ENCODE assay signal across 8 mouse cellular contexts in genomic region chr4:96696614-96697360, GRCm38 (mm10). TPM values are rescaled to one million over a fixed set of nuclear protein-coding genes. Genes with fewer than 3 reads are reported as not detected.
DNase-seq lines count a peak whose midpoint lies in the region; ATAC-seq and TF ChIP-seq lines count a peak whose summit lies in the region.

No protein-coding gene starts in this region.

- H3K36me3 ChIP-seq in heart, embryonic 13.5 days: no peaks in the 10 kb centered on the region
- no peaks in the 10 kb centered on the region for H3K36me3 ChIP-seq in heart, embryonic 11.5 days (ENCODE audit: control insufficient read depth, insufficient read depth, low read length)
- H3K36me3 ChIP-seq in intestine, embryonic 16.5 days (ENCODE audit: control insufficient read depth, insufficient read depth, low read length): no peaks in the 10 kb centered on the region
- H3K36me3 ChIP-seq in limb, embryonic 10.5 days: no peaks in the 10 kb centered on the region
- H3K36me3 ChIP-seq in midbrain, postnatal 0 days (ENCODE audit: insufficient read depth, low read length): no peaks in the 10 kb centered on the region

- no peak overlapping the region for H3K4me3 ChIP-seq in heart, embryonic 13.5 days
- no peak overlapping the region for H3K4me3 ChIP-seq in heart, embryonic 11.5 days (ENCODE audit: low read depth, low read length)
- no peak overlapping the region for H3K4me3 ChIP-seq in cerebellum, adult 2 months (replicated peaks; ENCODE audit: insufficient read depth, low read depth, low read length)
- H3K4me3 ChIP-seq in intestine, embryonic 16.5 days (ENCODE audit: low read length): no peak overlapping the region
- H3K4me3 ChIP-seq in limb, embryonic 10.5 days: no peak overlapping the region
- H3K4me3 ChIP-seq in midbrain, postnatal 0 days (ENCODE audit: low read depth, low read length): no peak overlapping the region

- no peaks in the 10 kb centered on the region for H3K27me3 ChIP-seq in heart, embryonic 13.5 days (replicated peaks)
- H3K27me3 ChIP-seq in heart, embryonic 11.5 days (ENCODE audit: control insufficient read depth, insufficient read depth, low read length): no peaks in the 10 kb centered on the region
- H3K27me3 ChIP-seq in cerebellum, adult 2 months (ENCODE audit: control insufficient read depth, insufficient read depth, low read length): no peaks in the 10 kb centered on the region; the same call in 1 of the 2 replicates
- no peaks in the 10 kb centered on the region for H3K27me3 ChIP-seq in intestine, embryonic 16.5 days (replicated peaks; ENCODE audit: control insufficient read depth, insufficient read depth, low read length)
- no peaks in the 10 kb centered on the region for H3K27me3 ChIP-seq in limb, embryonic 10.5 days (ENCODE audit: low read depth, poor library complexity, severe bottlenecking)
- H3K27me3 ChIP-seq in midbrain, postnatal 0 days (ENCODE audit: insufficient read depth, low read length): no peaks in the 10 kb centered on the region

- no peak for TF ChIP-seq POLR2A in cerebellum, adult 2 months (IDR thresholded peaks at IDR 0.05; ENCODE audit: borderline replicate concordance, insufficient read depth, low read length)

- no peak for ATAC-seq in heart, embryonic 13.5 days (ENCODE audit: extremely low read depth, insufficient number of reproducible peaks, low FRiP score, low TSS enrichment)
- no peak for ATAC-seq in heart, embryonic 11.5 days (replicated peaks; ENCODE audit: insufficient number of reproducible peaks, low FRiP score, low TSS enrichment)
- peak; percentile 55; the same call in 1 of the 2 replicates for ATAC-seq in intestine, embryonic 16.5 days
- ATAC-seq in midbrain, postnatal 0 days (ENCODE audit: low FRiP score): peak; percentile 84

- 36% methylated on average over 13 of the region's 13 CpGs for WGBS in heart, embryonic 13.5 days
- WGBS in heart, embryonic 11.5 days (ENCODE audit: insufficient replicate concordance): 39% methylated on average over 13 of the region's 13 CpGs
- 14% methylated on average over 13 of the region's 13 CpGs for WGBS in cerebellum, adult 2 months
- 36% methylated on average over 13 of the region's 13 CpGs for WGBS in intestine, embryonic 16.5 days
- 49% methylated on average over 13 of the region's 13 CpGs for WGBS in limb, embryonic 10.5 days
- 33% methylated on average over 13 of the region's 13 CpGs for WGBS in midbrain, postnatal 0 days

- TF ChIP-seq CTCF in cerebellum, adult 2 months (IDR thresholded peaks at IDR 0.05; ENCODE audit: borderline replicate concordance, insufficient read depth, low read depth, low read length): peak; percentile 74
- peak; percentile 92 for TF ChIP-seq CTCF in midbrain, postnatal 0 days (IDR thresholded peaks at IDR 0.05)

- no peak overlapping the region for H3K9ac ChIP-seq in heart, embryonic 13.5 days
- no peak overlapping the region for H3K9ac ChIP-seq in heart, embryonic 11.5 days (ENCODE audit: low read depth, low read length)
- H3K9ac ChIP-seq in intestine, embryonic 16.5 days (ENCODE audit: low read depth, low read length): no peak overlapping the region
- no peak overlapping the region for H3K9ac ChIP-seq in midbrain, postnatal 0 days (replicated peaks; ENCODE audit: low read length, poor library complexity, severe bottlenecking)

- peaks cover 6% of the 10 kb centered on the region for H3K4me1 ChIP-seq in heart, embryonic 13.5 days
- H3K4me1 ChIP-seq in heart, embryonic 11.5 days (ENCODE audit: control insufficient read depth, insufficient read depth, low read length): no peaks in the 10 kb centered on the region
- H3K4me1 ChIP-seq in cerebellum, adult 2 months (ENCODE audit: control insufficient read depth, insufficient read depth, low read length): no peaks in the 10 kb centered on the region
- H3K4me1 ChIP-seq in intestine, embryonic 16.5 days (ENCODE audit: control insufficient read depth, insufficient read depth, low read length): no peaks in the 10 kb centered on the region
- H3K4me1 ChIP-seq in limb, embryonic 10.5 days: peaks cover 16% of the 10 kb centered on the region
- H3K4me1 ChIP-seq in midbrain, postnatal 0 days (ENCODE audit: insufficient read depth, low read length): no peaks in the 10 kb centered on the region

- peak; percentile 64 to 74 for DNase-seq in cerebellum, adult 2 months
- DNase-seq in forelimb bud, embryonic 11.5 days (ENCODE audit: low read depth, low spot score): peak; percentile 73
- DNase-seq in limb, embryonic 10.5 days (ENCODE audit: low spot score): peak; percentile 72
- peak; percentile 95 for DNase-seq in midbrain, postnatal 0 days (ENCODE audit: low spot score)
- DNase-seq in yolk sac, embryonic 10.5 days (ENCODE audit: low spot score): peak; percentile 10

- H3K4me2 ChIP-seq in heart, embryonic 13.5 days: peak overlapping the region; percentile 43
- no peak overlapping the region for H3K4me2 ChIP-seq in heart, embryonic 11.5 days
- peak overlapping the region; percentile 26; the same call in 1 of the 2 replicates for H3K4me2 ChIP-seq in intestine, embryonic 16.5 days (ENCODE audit: low read depth, low read length)
- peak overlapping the region; percentile 32; the same call in 1 of the 2 replicates for H3K4me2 ChIP-seq in midbrain, postnatal 0 days (ENCODE audit: low read depth, low read length, poor library complexity, severe bottlenecking)

- no peaks in the 10 kb centered on the region for H3K9me3 ChIP-seq in heart, embryonic 13.5 days
- no peaks in the 10 kb centered on the region for H3K9me3 ChIP-seq in heart, embryonic 11.5 days (replicated peaks; ENCODE audit: control insufficient read depth, low read length)
- H3K9me3 ChIP-seq in intestine, embryonic 16.5 days (ENCODE audit: control insufficient read depth, low read length): no peaks in the 10 kb centered on the region
- H3K9me3 ChIP-seq in limb, embryonic 10.5 days (replicated peaks): no peaks in the 10 kb centered on the region
- no peaks in the 10 kb centered on the region for H3K9me3 ChIP-seq in midbrain, postnatal 0 days (ENCODE audit: low read length)

- H3K27ac ChIP-seq in heart, embryonic 13.5 days (replicated peaks): no peak overlapping the region
- H3K27ac ChIP-seq in heart, embryonic 11.5 days (ENCODE audit: low read depth, low read length): no peak overlapping the region
- H3K27ac ChIP-seq in cerebellum, adult 2 months (ENCODE audit: insufficient read depth, low read length): no peak overlapping the region
- H3K27ac ChIP-seq in intestine, embryonic 16.5 days (ENCODE audit: low read length): no peak overlapping the region
- H3K27ac ChIP-seq in limb, embryonic 10.5 days: no peak overlapping the region
- 0 out of 2 replicates have a peak overlapping the region, but pooled peaks have one; percentile 14 for H3K27ac ChIP-seq in midbrain, postnatal 0 days (ENCODE audit: low read depth, low read length)

RNA-seq across cellular contexts. Expression of gene Cyp2j5, which starts 32.8 kb away (rescaled TPM):
- polyA plus RNA-seq in heart, embryonic 13.5 days (2015; fragmentation: Nextera tagmentation; extraction: Ambion mirVana): not detected in 2 replicates
- not detected in 2 replicates for polyA plus RNA-seq in heart, embryonic 11.5 days (2014; fragmentation: Nextera tagmentation; extraction: Ambion mirVana)
- polyA plus RNA-seq in cerebellum, adult 2 months (2012; rRNA removed): not detected in 2 replicates
- 0.12 and 0.17 TPM in 2 replicates for polyA plus RNA-seq in intestine, embryonic 16.5 days (2015; fragmentation: Nextera tagmentation; extraction: Ambion mirVana)
- not detected in 2 replicates for polyA plus RNA-seq in limb, embryonic 10.5 days (2016; fragmentation: Nextera tagmentation; extraction: Ambion mirVana)
- total RNA-seq in midbrain, postnatal 0 days (2014; rRNA removed): not detected in 2 replicates
- polyA plus RNA-seq in midbrain, postnatal 0 days (2015; fragmentation: Nextera tagmentation; extraction: Ambion mirVana): not detected in 2 replicates

Comparison
In these comparisons a context has a peak if more than half of its experiments do, and no peak if none do; other contexts are left out.
1. ATAC-seq: peak in intestine, embryonic 16.5 days (single experiment) and midbrain, postnatal 0 days (single experiment); none in heart, embryonic 13.5 days (single experiment) and heart, embryonic 11.5 days (single experiment).
2. DNase-seq: peak in every context shown above with its lines; median percentile 95 in midbrain, postnatal 0 days; 73 in forelimb bud, embryonic 11.5 days; 72 in limb, embryonic 10.5 days; 69 in cerebellum, adult 2 months; 10 in yolk sac, embryonic 10.5 days.